Mouse (Mus musculus): ENCODE data around the gene Hoxa10. TPM values are rescaled to one million over a fixed set of nuclear protein-coding genes. Genes with fewer than 3 reads are reported as not detected.

Gene Hoxa10
- total RNA-seq, 2 experiments from 2014 or later, result not detected

DNA sequence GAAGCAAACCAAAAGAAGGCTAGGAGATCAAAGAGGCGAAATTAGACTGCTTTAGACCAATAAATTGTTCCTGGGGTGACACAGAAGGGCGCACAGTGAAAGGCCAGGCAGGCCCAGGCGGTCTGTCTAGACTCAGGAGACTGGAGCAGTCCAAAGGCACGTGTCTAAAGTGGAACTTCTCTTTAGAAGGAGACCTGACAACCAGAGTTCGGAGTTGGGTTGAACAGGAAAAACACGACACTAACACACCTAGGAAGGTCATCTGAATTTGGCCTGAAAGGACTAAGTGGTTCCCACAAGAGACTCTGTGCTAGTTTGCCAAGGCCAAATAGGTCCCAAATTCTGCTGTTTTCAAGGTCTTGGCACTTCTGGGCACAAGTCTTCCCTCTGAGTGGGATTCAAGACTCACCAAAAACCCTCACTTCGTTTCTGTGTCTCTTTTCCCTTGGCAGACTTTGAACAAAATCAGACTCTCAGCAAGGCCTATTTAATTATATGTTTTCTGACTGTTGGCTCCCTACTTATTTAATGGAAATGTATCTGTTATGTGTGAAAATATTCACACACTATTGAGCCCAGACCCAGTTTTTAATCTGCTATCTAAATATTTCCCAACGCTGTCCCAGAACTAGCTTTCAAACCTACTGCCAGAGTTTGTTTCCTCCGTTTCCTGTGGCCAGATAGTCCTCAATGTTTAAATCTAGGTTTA lies 21.3 kb downstream of the Hoxa10 start:
- DNase-seq (ENCODE audit: low spot score in 2 of 2), result no peak

DNA sequence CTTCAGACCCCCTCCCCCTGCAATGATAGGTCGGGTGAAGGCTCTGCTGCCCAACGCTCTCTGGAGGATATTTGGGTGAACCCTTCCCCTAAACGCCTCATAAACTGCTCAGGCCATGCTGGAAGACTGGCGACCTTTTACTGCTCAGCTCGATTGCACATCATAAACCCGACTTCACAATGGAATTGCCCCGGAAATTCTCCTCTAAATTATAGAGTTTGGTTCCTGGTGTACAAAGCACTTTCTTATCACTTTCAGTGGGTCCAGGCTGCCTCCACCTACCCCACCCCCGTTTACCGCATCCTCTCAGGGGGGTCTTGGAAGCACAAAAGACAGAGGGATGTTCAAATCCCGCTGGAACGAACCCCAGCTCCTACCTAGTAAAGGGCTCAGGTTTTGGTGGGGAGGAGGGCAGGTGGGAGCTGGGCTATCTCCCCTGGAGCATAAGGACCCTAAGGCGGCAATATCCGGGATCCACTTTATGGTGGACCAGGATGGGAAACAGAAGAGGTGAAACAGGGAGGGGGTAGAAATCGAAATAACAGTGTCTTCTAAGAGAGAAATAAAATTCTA lies 21.9 kb downstream of the Hoxa10 start:
- DNase-seq (ENCODE audit: low spot score in 2 of 2), result no peak

DNA sequence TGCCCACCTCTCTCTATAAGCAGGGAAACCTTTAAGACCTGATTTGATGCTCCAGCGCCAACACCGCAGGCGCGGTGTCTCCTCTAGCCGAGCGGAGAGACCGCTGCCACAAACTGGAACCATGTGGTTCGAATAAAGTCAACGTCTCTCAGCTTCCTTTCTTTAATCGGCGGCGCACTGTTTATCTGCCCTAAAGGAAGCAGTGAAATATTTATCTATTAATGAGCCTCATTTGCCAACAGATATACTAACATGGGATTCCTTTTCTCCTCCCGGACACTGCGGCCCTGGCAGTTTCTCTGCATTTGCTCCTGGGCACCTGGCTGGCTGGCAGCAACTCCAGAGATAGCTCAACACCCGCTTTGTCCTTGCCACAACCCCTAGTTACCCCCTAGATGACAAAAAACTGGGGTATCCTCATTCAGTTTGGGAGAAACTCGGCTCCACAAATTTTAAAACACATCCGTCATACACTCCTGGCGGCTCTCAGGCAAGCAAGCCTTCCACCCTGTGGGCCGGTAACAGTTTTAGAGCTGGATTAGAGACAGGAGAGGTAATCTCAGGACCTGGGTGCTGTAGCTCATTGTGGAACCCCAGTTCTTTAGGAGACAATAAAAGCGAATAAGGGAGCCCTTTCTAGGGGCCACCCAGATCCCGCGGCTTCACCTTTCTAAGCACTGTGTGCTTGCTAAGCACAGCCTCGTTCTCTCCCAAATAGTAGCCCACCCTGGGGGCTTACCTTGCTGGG lies 22.6 kb downstream of the Hoxa10 start:
- no peak for DNase-seq (ENCODE audit: low spot score in 2 of 2)

DNA sequence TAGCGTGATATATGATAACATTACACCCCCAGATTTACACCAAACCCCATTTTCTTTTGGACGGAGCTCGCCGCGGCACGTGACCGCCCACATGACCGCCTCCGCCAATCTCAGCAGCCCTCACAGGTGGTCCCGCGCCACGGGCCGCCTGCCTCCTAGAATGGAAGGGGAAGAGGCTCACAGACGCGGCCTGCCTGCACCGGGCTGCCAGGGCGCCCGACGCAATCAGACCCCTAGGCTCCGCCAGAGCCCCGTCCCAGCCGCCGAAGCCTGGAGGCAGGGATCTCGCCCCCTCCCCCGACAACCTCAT lies 23.2 kb downstream of the Hoxa10 start:
- no peak for DNase-seq (ENCODE audit: low spot score in 2 of 2)

DNA sequence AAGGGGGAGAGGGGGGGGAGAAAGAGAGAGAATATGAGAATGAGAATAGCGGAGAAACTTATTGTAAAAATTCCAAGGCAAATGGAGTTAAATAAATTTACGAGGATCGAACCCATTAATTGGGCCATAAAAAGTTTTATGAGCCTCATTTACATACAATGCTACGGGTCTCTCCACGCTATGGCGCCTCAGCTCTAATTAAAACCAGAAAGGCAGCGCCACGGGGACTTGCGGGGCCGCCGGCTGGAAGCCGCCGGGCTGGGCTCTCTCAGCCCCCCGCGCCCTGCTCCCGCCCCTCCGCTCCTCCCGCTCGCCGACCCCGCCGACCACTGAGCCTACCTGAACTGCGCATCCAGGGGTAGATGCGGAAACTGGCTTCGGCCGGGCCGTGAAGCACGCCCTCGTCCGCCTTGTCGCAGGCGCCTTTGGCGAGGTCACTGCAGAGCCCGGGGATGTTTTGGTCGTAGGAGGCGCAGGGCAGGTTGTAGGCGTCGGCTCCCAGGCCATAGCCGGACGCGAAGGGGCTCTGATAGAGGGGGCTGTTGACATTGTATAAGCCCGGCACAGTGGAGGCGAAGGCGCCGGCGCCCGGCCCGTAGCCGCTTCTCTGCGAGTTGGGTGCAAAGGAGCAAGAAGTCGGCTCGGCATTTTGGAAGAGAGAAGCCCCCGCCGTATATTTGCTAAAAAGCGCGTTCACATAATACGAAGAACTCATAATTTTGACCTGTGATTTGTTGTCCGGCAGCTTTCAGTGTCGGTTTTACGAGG lies 23.8 kb downstream of the Hoxa10 start:
- DNase-seq (ENCODE audit: low spot score in 2 of 2), result no peak

DNA sequence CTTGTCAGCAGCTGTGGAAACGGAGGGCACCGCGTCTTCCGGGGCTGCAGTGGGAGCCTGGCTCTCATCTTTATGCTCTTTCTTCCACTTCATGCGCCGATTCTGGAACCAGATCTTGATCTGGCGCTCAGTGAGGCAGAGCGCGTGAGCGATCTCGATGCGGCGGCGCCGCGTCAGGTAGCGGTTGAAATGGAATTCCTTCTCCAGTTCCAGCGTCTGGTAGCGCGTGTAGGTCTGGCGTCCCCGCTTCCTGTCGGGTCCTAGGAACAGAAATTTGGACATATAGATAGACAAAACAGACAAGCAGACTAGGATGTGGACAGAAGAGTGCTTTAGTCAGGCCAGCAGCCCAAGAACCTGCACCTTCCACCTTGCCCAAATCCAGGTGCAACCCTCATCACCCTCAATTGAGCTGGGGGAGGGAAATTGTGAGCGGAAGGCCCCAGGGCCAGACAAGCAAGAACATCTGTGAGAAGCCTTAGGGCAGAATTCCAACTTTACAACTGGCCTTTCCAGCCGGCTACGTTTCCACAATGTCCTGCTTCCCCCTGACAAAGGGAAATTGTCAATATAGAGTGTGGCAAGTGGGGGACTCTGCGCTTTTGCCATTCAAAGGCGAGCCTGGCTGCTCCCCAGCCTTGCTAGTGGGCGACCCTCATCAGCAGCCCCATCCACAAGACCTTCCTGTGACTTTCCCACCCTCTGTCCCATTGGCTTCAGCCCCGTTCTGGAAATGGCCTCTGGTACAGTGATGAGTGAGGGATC lies 24.7 kb downstream of the Hoxa10 start:
- no peak for DNase-seq (ENCODE audit: low spot score in 2 of 2)

DNA sequence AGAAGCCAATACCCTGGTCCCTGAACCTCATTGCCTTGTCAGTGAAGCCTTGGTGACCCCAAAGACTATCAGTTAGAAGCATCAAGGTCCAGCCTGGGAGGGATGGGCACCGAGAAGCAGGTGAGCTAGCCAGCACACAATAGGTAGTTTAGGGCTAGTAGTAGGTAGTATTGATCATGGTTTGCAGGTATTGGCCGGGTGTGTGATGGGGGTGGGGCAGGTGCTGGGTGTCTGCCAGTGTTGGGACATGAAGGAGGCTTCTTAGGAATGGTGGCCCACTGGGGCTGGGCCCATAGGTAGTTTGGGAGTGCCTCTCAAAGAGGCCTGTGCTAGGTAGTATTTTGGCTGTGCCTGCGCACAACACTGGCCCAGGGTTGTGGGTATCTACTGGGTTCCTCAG lies 25.6 kb downstream of the Hoxa10 start:
- no peak for DNase-seq (ENCODE audit: low spot score in 2 of 2)

DNA sequence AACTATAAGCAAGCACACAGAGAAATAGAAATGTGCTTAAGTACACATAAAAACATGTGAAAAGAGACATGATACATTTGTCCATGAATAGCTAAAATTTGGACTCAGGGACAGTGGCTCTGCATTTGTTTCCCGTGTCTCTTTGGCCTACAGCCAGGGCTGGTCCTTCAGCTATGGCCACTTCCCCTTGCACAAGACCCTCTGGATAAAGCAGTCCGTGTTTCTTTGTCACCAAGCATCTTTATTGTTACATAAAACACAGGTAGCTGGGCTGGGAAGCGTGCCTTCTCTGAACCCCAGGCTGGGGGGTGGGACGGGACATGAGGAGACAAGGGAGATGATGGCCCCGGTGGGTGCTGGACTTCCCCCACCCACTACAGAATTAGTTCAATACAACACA lies 26.4 kb downstream of the Hoxa10 start:
- no peak for DNase-seq (ENCODE audit: low spot score in 2 of 2)

DNA sequence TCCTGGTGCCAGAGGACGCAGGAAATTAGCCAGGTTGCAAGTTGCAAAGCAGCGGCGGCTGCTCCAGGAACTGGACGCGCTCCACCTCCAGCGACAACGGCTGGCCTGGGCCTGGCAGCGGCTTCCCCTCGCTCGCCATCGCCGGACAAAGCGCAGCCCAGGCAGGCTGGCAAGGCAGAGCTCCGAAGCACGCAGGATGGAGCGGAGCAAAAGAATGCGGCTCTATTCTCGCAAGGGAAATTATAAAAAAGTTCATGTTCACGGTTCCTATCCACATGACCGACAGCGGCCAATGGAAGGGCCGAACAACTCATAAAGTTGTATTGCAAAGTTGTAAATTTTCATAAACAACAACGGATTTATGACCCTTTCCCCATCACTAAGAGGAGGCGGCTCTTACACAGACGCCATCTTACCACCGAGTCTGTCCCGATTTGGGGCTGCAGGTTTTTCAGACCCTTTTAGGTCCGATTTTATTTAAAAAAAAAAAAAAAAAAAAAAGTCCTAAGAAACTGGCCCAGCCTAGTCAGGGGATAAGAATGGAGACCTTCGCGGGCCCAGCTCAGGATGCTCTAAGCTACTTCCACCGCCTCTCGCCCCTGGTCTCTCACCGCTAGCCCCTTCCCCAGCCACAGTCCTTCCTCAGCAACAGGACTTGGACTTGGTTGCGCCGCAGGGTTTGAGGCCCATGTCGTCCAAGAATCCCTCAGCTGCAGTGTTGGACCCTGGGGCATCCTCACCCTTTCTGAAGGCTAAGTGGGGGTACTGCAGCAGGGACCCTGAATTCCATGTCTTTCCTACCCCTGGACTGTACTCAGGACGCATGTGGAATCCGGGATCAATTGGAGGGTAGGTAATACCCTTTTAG lies 27.3 kb downstream of the Hoxa10 start, which contains the start of the genes Hoxa3 and Gm28308:
Gene Hoxa3 (minus strand): TSS at position 218 of the 868 bp plus-strand sequence.
Gene Gm28308 (minus strand): TSS at position 221 of the 868 bp plus-strand sequence.
- DNase-seq (ENCODE audit: low spot score in 2 of 2), result no peak

DNA sequence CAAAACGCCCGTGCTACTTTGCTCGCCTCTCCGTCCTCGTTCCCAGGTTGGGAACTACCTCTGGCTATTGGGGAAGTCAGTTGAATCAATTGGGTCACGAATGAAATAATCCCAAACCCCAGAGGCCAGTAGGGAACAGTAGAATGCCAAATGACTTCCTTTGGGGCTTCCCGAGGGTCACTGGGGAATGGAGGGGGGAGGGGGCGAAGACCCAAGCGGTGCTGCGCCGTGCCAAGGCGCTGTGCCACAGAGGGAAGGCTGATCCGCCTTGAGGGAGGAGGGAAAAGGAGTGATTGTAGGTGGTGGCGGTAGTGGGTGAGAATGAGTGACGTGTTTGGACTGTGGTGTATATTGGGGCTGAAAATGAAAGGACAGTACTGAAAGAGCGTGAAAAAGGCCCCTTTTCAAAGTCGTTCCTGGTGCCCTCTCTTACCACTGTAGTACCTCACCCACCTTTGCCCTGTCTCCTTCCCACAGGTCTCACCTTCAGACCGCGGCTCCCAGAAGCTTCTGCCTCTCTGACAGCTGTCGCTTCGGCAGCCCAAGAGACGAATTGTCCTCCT lies 28.0 kb downstream of the Hoxa10 start:
- no peak for DNase-seq (ENCODE audit: low spot score in 2 of 2)

DNA sequence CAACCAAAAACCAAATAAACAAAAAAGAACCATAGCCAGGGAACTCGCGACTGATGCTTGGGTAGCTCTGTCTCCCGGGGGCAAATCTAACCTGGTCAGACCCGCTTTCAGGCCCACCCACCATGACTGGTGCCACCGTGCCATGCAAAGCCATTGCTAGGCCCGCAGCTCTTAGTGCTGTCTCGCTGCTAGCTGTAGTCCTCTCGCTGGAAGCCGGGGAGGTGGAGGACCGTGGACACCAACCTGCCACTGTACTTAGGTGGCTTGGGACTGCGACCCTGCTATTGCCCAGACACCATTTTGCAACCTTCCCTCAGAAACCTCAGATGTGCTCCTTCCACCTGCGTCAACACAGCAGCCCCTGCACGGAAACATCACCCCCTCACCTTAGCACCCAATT lies 28.7 kb downstream of the Hoxa10 start:
- no peak for DNase-seq (ENCODE audit: low spot score in 2 of 2)

DNA sequence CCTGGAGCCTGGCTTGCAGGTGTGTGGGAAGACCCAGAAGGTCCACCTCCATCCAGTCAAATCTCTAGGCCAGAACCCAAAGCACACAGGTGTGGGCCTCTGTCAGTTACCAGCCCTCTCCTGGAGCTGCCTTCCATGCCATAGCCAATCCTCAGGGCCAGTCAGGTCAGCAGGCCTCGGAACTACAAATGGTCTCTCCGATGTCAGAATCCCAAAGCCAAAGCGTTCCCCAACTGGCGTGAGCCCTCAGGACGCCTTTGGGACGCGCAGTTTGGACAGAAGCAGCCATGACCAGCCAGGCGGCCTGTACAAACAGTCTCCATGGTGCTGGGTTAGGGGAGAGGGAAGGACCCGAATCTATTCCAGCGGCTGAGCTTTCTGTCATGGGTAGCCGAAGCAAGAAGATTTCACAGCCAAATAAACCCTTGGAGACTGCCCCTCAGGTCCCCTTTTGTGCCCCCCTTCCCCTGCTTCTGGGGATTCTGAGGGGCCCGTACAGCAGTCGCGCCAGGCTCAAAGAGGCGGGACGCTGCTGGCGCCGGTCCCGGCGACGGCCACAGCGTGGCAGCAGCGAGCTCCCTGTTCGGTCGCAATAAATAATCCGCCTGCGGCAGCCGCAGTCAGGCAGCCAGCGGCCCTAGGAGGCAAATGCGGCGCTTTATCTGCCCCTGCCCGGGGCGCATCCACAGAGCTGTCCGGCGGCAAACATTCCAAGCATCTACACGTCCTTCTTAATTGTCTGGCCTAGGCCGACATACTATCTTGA lies 29.3 kb downstream of the Hoxa10 start:
- peak; percentile 53 to 59 for DNase-seq (ENCODE audit: low spot score in 2 of 2)

DNA sequence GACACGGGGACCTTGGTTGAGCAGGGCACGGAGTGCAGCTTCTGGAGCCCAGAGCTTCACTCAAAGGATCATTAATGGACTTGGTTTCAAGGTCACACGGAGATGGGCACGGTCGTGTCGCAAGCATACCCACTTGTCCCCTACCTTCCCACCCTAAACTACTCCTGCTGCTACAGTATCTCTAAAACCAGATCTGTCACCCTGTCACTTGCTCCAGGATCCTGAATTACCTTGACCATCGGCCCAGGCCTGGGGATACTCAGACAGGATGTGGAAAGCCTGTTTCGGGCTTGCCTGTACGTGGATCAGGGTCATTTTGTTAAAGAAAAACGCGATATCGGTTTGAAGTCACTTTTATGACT lies 31.0 kb downstream of the Hoxa10 start:
- DNase-seq (ENCODE audit: low spot score in 2 of 2), result no peak

DNA sequence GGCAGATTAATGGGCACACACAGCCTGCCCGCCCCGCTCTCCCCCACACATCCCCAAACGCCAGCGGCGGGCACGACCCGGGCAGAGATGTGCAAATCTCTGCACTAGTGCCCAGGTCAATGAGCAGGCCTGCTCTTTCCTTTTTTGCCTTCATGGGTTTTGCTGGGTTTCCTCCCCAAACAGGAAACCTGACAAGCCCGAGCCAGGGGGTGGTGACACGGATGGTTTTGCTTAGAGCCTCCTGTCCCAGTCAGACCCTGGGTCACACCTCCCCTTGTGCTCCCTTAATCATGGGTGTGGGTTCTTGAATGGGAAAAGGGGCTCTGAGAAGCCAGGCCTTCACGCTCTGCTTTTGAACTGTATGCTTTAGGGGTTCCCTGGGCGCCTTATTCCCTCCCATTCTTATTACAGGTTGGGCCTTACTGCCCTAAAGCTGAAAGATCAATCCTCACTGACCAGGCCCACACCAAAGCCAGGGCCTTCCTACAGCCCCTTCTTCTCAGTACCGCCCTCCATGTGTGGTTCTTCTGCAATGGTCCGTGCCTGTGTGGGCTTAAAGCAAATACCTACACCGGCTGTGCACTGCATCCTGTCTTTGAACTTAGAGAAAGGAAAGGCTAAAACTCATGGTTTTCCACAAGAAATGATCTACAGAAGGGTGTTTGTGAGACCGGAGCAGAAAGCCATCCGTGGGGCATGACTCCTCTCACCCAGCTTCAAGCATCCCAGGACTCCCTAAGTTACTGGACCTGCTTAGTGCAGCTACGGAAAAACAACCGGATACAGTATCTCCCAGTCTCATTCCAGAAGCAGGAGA lies 31.6 kb downstream of the Hoxa10 start:
- DNase-seq (ENCODE audit: low spot score in 2 of 2), result no peak

DNA sequence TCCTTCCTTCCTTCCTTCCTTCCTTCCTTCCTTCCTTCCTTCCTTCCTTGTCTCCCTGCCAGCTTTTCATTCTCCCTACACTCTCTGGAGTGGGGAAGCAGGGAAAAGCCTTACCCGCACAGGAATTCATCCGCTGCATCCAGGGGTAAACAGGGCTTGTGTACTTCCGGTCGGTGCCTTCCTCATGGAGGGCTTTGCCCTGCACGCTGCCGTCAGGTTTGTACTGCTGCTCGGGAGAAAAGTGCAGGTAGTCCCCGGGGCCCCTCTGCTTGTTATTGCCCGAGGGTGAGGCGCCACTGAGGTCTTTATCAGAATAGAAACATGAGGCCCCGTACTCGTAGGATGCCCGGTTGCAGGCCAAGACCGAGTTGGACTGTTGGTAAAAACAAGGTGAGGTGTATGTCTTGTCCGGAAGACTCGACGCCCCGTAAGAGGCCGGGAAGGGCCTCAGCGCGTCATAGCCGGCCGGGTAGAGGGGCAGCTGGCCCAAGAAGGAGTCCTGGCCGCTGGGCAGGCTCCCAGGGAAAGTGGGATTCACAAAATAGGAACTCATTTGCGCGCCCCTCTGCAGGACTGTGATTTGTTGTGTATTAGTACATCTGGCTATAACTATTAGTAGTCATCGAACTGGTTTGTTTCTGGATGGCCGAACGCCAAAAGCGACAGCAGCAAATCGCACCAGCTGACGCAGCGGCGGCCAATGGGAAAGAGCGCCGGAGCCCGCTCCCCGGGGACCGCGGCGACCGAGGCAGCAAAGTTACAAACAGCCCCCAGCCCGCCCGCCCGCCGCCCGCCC lies 32.4 kb downstream of the Hoxa10 start, which contains the start of gene Hoxa6:
Gene Hoxa6 (minus strand): TSS at position 651 of the 796 bp plus-strand sequence.
- DNase-seq (ENCODE audit: low spot score in 2 of 2), result no peak

DNA sequence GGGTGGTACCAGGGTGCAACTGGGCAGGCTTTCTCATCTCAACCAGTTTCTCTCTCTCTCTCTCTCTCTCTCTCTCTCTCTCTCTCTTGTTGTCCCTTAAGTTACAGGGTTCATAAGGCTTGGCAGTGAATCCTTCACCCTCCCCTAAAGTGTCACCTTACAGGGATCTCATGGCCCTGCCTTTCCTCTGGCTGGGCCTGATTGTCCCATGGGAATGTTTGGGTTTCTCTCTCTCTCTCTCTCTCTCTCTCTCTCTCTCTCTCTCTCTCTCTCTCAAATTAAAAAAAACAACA lies 33.0 kb downstream of the Hoxa10 start:
- DNase-seq (ENCODE audit: low spot score in 2 of 2), result no peak

Measured in left cerebral cortex, adult 18-20 months (tissue).